Mouse (Mus musculus) cerebellum, postnatal 10 days (tissue): ENCODE results near the gene Ganab.

Source experiments
- DNase-seq, 2 experiments: peaks; one replicate each; pipeline ENCODE4 v3.0.0; 2021; ENCODE audit warnings: mixed read lengths in 2 of 2

Ganab gene

GRCm38 (mm10) chr19:8930117-8930516 lies 32.2 kb downstream of the Ganab start:
- DNase-seq: no peak

GRCm38 (mm10) chr19:8930771-8931170 lies 32.9 kb downstream of the Ganab start:
- no peak for DNase-seq

GRCm38 (mm10) chr19:8936736-8937135 lies 38.9 kb downstream of the Ganab start:
- no peak for DNase-seq

GRCm38 (mm10) chr19:8940526-8941133 lies 42.8 kb downstream of the Ganab start:
- peak; percentile 39 to 50 for DNase-seq

GRCm38 (mm10) chr19:8941136-8941514 lies 43.3 kb downstream of the Ganab start:
- peak in 1 of 2 experiments; percentile 37 for DNase-seq

GRCm38 (mm10) chr19:8941515-8942217 lies 43.8 kb downstream of the Ganab start, which contains the start of gene Mta2:
Gene Mta2 (plus strand): TSS chr19:8941875.
- DNase-seq: peak; percentile 99 to 100

- no peak for DNase-seq
These were observed 44.5 kb downstream of the Ganab start for GRCm38 (mm10) chr19:8942276-8942964.

GRCm38 (mm10) chr19:8943047-8943446 lies 45.2 kb downstream of the Ganab start:
- DNase-seq: no peak

GRCm38 (mm10) chr19:8944062-8944461 lies 46.2 kb downstream of the Ganab start:
- DNase-seq: peak in 1 of 2 experiments; percentile 21

- DNase-seq: peak; percentile 81 to 86
These were observed 46.9 kb downstream of the Ganab start for GRCm38 (mm10) chr19:8944750-8945149.

GRCm38 (mm10) chr19:8945251-8945650 lies 47.4 kb downstream of the Ganab start:
- no peak for DNase-seq

- no peak for DNase-seq
These were observed 49.1 kb downstream of the Ganab start for GRCm38 (mm10) chr19:8946929-8947328.

GRCm38 (mm10) chr19:8950190-8950589 lies 52.3 kb downstream of the Ganab start:
- DNase-seq: no peak

- DNase-seq: no peak
These were observed 54.4 kb downstream of the Ganab start for GRCm38 (mm10) chr19:8952241-8952640.

GRCm38 (mm10) chr19:8953135-8954039 lies 55.5 kb downstream of the Ganab start, which contains the start of gene Tut1:
Gene Tut1 (plus strand): TSS chr19:8953847.
- DNase-seq: peak; percentile 92

GRCm38 (mm10) chr19:8954171-8954570 lies 56.3 kb downstream of the Ganab start:
- no peak for DNase-seq

GRCm38 (mm10) chr19:8962256-8962655 lies 64.4 kb downstream of the Ganab start:
- no peak for DNase-seq

GRCm38 (mm10) chr19:8965075-8965474 lies 67.2 kb downstream of the Ganab start:
- DNase-seq: peak in 1 of 2 experiments; percentile 11

GRCm38 (mm10) chr19:8965771-8966170 lies 67.9 kb downstream of the Ganab start:
- DNase-seq: peak; percentile 44 to 45

GRCm38 (mm10) chr19:8966198-8966589 lies 68.3 kb downstream of the Ganab start:
- no peak for DNase-seq
